Mouse (Mus musculus) CH12.LX (cell line): ENCODE results near the gene Kirrel3.

Experiments
- CHD1 ChIP-seq: IDR thresholded peaks from 2 replicates; pipeline ENCODE4 v1.6.1; 2012; ENCODE audit warnings: low read depth, low read length, improper control_type of control experiment, inconsistent platforms
- CTCF ChIP-seq, 2 experiments: IDR thresholded peaks in 1 of 2; conservative IDR thresholded peaks in 1 of 2; 2 replicates each; pipeline ENCODE4 v1.5.1; 2011 to 2012; ENCODE audit warnings: low read depth in 2 of 2, low read length in 2 of 2, improper control_type of control experiment in 1 of 2, inconsistent platforms in 1 of 2, mild to moderate bottlenecking in 1 of 2, moderate library complexity in 1 of 2
- EP300 ChIP-seq: IDR thresholded peaks from 2 replicates; pipeline ENCODE4 v1.6.1; 2011; ENCODE audit warnings: low read length, improper control_type of control experiment
- ETS1 ChIP-seq: conservative IDR thresholded peaks from 2 replicates; pipeline ENCODE4 v1.6.1; 2012; ENCODE audit warnings: low read depth, mild to moderate bottlenecking, inconsistent platforms, low read length, improper control_type of control experiment, moderate library complexity
- GABPA ChIP-seq: IDR thresholded peaks from 2 replicates; pipeline ENCODE4 v1.6.1; 2012; ENCODE audit warnings: low read depth, low read length, improper control_type of control experiment, inconsistent platforms; ENCODE audit not compliant: insufficient replicate concordance
- JUND ChIP-seq: conservative IDR thresholded peaks from 2 replicates; pipeline ENCODE4 v1.6.1; 2011; ENCODE audit warnings: low read depth, low read length, improper control_type of control experiment
- MAFK ChIP-seq: IDR thresholded peaks from 2 replicates; pipeline ENCODE4 v1.6.1; 2011; ENCODE audit warnings: low read length, improper control_type of control experiment; ENCODE audit not compliant: insufficient replicate concordance
- MAX ChIP-seq: IDR thresholded peaks from 2 replicates; pipeline ENCODE4 v1.6.1; 2011; ENCODE audit warnings: low read length, improper control_type of control experiment
- MAZ ChIP-seq: IDR thresholded peaks from 2 replicates; pipeline ENCODE4 v1.6.1; 2012; ENCODE audit warnings: low read depth, mild to moderate bottlenecking, inconsistent platforms, low read length, improper control_type of control experiment, moderate library complexity
- POLR2A ChIP-seq: IDR thresholded peaks from 2 replicates; pipeline ENCODE4 v1.6.1; 2011; ENCODE audit warnings: low read depth, mild to moderate bottlenecking, improper control_type of control experiment, low read length
- POLR2AphosphoS2 ChIP-seq: IDR thresholded peaks from 2 replicates; pipeline ENCODE4 v1.6.1; 2011; ENCODE audit warnings: low read depth, low read length, improper control_type of control experiment
- RCOR1 ChIP-seq: conservative IDR thresholded peaks from 2 replicates; pipeline ENCODE4 v1.6.1; 2012; ENCODE audit warnings: low read depth, mild to moderate bottlenecking, inconsistent platforms, low read length, improper control_type of control experiment
- TCF12 ChIP-seq: IDR thresholded peaks from 2 replicates; pipeline ENCODE4 v1.6.1; 2014; ENCODE audit warnings: low read depth, mild to moderate bottlenecking, inconsistent platforms, low read length, improper control_type of control experiment
- USF2 ChIP-seq: conservative IDR thresholded peaks from 2 replicates; pipeline ENCODE4 v1.6.1; 2011; ENCODE audit warnings: low read depth, low read length, improper control_type of control experiment

GRCm38 (mm10) chr9:34458189-34458588 lies 27.5 kb upstream of the Kirrel3 start:
- TF ChIP-seq CTCF (conservative IDR thresholded peaks at IDR 0.05 in 1 of 2, IDR thresholded peaks at IDR 0.05 in 1 of 2; ENCODE audit: low read depth in 2 of 2, low read length in 2 of 2): no peak
- no peak for TF ChIP-seq MAX
- TF ChIP-seq POLR2AphosphoS2: no peak
- no peak for TF ChIP-seq ETS1
- no peak for TF ChIP-seq POLR2A
- TF ChIP-seq GABPA: no peak
- no peak for TF ChIP-seq MAZ
- TF ChIP-seq RCOR1: no peak
- no peak for TF ChIP-seq CHD1
- no peak for TF ChIP-seq JUND
- no peak for TF ChIP-seq EP300
- TF ChIP-seq USF2: no peak
- no peak for TF ChIP-seq MAFK
- no peak for TF ChIP-seq TCF12
